Mouse (Mus musculus) liver, postnatal 0 days (tissue): ENCODE results near the gene Ms4a18.

Source experiments
- CTCF ChIP-seq: sonication (generic); IDR thresholded peaks from 2 replicates; pipeline ENCODE4 v1.5.1; 2016; ENCODE audit warnings: antibody characterized with exemption, low read depth
- EP300 ChIP-seq: IDR thresholded peaks from 2 replicates; pipeline ENCODE4 v1.6.1; 2016; ENCODE audit warnings: antibody characterized with exemption, low read depth, mild to moderate bottlenecking

GRCm38 (mm10) chr19:11050286-11050685, 32.5 kb upstream of the Ms4a18 start:
- no peak for TF ChIP-seq CTCF
- TF ChIP-seq EP300, result no peak
